Mouse (Mus musculus) cerebellum, postnatal 25 days (tissue): ENCODE measurements around the gene Cd63.

Source experiments
- DNase-seq, 2 experiments: peaks; one replicate each; pipeline ENCODE4 v3.0.0; 2021; ENCODE audit warnings: mixed read lengths in 2 of 2

Gene Cd63

DNA sequence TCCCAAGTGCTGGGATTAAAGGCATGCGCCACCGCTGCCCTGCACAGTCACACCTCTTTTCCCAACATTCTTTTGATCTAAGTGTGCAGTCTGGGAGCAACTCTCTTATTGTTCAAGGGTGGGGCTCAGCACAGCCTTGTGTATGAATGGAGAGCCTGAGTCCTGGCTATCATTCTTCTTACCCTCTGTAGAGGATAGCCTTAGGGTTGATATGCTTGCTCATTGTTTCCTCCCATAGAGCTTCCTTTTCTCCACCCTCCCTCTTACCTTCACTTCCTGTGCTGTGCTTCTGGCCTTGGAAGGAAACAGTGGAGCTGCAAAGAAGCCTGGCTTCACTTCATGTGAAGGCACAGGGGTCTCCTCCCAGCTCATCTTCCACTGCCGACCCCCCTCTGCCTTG lies at the start of gene Cd63:
Cd63 (plus strand) TSS at position 292 of the 400 bp plus-strand sequence.
- DNase-seq: no peak

DNA sequence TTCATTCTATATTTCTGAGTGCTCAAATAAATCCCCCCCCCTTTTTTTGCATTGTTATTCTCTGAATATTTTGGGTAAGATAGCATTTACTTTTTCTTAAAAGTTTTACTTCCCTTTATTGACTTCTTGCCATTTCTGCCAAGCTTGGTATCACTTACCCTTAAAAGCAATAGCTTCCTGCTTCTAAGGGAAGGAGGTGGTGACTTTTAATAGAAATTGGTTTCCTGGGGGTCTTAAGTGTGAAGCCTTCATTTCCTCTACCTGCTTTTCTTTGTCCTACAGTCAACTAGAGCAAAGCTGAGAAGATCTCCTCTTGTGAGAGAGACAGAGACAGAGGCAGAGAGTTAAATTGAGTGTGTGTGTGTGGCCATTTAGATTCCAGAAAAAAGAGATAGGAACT lies 39.6 kb upstream of the Cd63 start:
- no peak for DNase-seq

DNA sequence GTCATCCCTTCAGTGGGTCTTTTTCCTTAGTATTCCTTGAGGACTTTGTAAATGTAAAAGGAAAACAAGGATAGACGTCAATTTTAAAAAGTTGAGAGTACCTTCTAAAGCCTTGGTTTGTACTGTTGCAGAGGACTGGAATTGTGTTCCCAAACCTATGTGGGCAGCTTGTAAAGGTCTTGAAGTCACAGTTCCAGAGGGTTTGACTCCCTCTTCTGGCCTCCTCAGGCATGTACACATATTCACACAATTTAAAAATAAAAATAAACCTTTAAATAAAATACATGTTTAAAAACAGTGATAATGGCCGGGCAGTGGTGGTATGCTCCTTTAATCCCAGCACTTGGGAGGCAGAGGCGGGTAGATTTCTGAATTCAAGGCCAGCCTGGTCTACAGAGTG lies 34.7 kb upstream of the Cd63 start:
- no peak for DNase-seq

DNA sequence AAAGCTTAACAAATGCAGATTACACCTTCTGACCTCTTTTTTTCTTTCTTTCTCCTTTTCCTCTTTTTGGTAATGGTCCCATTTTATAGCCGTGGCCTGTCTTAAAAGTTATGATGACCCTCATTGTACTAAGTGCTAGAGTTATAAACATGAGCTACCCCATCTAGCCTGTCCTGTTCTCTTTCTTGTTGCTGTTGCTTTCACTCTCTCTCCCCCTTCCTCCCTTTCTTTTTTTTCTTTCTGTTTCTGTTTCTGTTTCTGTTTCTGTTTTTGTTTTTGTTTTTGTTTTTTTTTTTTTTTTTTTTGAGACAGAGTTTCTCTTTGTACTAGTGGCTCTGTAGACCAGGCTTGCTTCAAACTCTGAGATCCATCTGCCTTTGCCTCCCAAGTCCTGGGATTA lies 34.3 kb upstream of the Cd63 start:
- DNase-seq: no peak

DNA sequence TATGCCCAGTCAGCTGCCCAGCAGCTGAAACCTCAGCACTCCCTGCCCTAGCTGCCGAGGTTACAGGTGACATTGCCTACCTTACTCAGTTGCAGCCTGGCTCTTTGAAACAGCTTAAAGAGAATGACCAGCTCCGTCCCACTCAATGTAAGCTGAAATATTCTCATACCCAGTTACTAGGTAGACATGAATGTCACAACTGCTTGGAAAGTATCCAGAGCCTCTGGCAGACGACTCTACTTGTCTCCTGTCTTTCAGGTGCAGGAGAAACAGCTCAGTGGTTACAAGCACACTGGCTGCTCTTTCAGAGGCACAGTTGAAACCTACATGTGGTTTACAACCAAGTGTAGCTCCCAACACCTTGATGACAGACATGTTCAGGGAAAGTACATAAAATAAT lies 30.4 kb upstream of the Cd63 start:
- DNase-seq: no peak

DNA sequence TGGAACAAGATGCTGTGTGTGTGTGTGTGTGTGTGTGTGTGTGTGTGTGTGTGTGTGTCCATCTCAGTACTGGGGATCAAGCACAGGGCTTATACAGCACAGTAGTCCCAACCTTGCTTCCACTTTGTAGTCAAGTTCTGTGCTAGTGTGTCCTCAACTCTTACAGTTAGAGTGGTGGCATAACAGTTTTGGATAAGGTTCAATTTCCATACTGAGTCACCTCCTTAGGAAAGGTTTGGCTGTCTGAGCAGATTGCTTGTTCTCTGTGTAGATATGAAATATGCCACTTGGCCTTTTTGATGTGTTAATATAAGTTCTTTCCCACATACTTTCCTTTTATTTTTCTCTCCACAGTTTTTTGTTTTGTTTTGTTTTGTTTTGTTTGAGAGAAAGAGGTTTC lies 22.5 kb upstream of the Cd63 start:
- no peak for DNase-seq

DNA sequence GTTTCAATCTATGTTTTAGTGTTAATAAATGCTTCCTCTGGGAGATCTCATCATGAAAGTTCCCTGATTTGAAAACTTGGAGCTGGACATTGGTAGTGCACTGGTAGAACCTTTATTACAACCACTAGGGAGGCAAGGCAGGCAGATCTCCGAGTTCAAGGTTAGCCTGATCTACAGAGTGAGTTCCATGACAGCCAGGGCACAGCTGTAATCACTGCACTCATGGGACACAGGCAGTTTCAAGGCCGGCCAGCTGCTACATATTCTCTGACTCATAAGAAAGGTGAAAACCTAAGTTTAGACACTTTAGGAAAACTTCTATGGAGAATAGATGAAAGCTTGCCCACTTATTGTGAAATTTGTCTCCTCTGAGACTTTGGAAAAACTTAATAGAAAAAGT lies 22.0 kb upstream of the Cd63 start:
- no peak for DNase-seq

DNA sequence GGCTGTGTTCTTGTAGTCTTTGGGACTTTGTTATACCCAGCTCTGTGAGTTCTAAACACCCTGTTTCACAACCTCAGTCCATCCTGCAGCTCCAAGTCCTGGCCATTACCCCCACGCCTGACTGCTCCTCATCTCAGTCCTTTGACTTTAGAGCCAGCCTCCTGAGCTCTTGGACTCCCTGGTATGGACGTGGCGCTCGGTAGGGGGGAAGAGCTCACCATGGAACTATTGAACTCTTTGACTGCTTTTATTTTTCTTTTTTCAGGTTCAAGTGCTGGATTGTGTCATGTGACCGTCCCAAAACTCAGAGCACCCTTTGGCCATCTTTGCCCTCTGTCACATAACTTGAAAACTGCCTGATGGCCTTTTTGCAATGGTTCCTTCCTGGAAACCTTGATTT lies 18.7 kb upstream of the Cd63 start:
- no peak for DNase-seq

DNA sequence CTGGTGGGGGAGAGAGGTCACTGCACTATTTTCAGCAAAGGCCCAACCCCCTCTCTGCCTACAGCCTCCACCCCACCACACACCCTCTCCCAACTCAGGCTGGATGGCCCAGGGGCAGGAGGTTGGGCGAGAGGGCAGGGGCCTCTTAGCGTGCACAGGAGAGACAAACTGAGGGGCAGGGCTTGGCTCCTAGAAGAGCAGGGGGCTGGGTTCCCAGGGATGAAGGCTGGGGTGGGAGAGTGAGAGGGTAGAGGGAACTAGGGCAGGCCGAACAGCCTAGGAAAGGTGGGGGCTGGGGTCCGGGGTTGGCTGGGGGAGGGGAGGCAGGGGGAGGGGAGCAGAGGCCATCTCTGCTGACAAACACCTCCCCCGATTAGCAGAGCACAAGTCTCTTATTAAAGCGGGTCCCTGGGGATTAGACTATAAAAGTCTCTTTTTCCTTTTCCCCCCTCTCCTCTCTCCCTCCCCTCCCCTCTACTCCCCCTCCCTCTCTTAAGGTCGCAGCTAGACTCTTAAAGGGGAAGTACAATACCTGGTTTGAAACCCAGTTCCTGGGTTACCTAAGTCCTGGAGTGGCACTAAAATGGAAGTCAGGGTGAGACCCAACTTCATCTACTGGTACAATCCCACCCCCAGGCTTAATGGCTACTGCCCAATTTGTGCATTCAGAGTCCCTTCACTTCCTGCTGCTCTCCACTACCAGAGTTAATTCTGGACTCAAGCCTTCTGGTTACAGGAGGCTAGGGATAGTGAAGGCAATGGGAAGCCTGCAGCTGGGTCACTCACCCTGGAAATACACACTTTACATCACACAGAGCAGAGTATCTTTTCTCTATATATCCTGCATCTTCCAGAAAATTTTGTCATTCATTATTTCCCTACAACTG lies 11.6 kb upstream of the Cd63 start:
- no peak for DNase-seq

DNA sequence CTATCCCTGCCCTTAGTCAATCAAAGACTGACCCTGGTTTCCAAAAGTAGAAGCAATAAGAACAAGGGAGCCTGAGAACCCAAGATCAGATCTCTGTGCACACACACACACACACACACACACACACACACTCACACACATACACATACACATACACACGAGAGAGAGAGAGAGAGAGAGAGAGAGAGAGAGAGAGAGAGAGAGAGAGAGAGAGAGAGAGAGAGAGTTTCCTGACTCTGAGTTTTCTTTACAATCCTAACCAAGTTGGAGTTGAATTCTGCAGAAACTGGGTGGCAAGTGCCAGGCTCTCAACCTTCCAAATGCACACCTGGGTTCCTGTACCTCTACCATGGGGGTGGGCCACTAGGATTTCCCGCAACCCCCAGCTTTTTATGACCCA lies 10.9 kb upstream of the Cd63 start:
- no peak for DNase-seq

DNA sequence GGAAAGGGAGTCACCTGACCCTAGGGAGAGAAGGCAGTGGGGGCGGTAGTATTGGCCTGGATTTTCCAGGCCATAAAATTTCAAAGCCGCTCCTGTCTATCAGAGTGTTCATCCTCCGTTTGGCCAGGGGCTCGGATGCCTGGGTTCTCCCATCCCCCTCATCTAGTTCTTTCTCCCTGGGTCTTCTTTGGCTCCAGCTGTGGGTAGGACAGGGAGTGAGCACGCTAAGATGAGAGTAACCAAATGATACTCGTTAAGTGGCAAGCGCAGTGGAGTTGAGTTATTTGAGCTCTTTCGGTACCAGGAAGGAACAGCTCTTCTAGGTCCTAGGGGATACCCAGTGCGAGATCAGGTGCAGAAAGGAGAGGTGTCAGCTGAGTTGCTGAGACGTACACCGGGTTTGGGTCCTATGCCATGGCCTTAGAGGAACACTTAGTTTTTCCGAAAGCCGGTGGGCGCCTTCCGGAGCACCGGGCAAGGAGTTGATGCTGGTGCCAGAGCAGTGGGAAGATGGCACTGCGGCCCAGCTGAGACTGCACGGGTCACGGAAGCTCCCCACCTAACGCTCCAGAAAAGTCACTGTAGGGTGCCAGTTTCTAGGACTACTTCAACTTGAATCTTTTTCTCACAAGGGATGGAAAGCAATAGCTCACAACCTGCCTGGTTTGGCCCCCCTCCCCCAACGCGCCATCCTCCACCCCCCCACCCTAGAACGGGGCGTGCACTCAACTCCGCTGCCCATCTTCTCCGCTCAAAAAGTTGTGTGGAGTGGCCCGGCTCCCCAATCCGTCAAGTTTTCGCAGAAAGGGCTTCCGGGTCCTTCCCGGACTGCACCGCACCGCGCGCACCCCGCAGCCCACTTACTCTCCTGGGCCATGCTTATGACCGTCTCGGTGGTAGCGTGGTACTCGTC lies 10.2 kb upstream of the Cd63 start:
- peak in 1 of 2 experiments; percentile 17 for DNase-seq

DNA sequence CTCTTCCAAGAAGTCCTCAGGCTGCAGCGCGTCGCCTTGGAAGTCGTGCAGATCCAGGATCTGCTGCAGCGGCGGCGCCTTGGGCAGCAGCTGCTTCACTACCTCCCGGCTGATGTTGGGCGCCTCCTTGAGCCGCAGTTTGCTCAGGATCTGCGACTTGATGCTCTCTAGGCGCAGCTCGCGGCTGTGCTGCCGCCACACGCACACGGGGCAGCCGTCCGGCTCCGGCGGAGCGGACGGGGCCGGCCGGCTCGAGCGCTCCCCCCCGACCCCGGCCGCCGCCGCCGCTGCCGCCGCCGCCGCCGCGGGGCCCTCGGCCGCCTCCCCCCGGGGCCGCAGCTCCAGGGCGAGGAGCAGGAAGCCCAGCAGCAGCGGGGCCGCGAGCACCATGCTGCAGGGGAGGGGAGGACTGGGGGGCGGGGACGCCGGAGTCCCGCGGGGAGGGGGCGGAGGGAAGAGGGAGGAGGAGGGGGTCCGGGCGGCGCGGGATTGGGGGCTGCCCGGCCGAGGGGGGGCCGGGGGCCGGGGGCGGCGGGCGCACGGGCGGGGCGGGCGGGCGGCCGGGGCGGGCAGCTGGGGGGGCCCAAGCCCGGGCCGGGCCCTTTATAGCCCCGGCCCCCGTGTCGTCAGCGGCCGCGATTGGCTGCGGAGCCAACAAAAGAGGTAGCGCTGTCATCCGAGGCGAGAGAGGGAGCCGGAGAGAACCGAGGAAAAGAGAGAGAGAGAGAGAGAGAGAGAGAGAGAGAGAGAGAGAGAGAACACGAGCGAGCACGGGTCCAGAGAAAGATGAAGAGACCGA lies 9.3 kb upstream of the Cd63 start, which contains the start of gene Gdf11:
Gdf11 (minus strand) TSS at position 423 of the 799 bp plus-strand sequence.
- DNase-seq: peak; percentile 47 to 61

DNA sequence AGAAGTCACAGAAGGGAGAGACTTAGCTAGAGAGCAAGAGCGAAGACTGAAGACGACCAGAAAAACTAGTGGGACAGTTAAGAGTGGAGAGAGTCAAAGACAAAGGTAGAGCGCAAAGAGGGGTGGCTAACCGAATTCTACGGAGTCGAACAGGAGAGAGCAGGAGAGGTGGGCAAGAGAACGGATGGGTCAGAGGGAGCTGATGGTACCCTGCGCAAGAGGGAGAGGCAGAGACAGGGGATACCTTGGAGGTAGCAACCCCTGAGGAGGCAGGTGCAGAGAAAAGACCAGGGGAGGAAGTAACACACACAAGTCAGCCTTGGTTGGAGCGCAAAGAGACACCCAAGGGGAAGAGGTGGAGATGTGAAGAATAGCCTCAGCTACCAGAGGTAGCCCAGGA lies 8.5 kb upstream of the Cd63 start:
- DNase-seq: no peak

DNA sequence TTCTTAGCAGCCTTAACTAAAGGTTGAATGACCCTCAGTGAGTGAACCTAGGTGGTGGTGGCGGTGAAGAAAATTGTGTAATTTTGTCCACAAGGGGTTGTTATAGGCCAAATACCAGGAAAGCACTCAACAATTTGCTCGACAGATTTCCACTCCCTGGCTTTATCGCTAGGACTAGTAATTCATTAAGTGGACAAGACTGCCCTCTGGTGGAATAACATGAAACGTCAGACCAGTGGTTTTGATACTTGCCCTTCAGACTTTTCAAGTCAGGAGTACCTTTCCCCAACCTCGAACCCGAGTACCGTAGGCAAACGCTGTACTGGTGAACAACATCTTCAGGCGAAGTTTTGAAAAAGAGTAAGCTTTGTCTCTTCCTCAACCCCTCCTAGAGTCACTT lies 5.4 kb upstream of the Cd63 start:
- peak; percentile 60 to 84 for DNase-seq

DNA sequence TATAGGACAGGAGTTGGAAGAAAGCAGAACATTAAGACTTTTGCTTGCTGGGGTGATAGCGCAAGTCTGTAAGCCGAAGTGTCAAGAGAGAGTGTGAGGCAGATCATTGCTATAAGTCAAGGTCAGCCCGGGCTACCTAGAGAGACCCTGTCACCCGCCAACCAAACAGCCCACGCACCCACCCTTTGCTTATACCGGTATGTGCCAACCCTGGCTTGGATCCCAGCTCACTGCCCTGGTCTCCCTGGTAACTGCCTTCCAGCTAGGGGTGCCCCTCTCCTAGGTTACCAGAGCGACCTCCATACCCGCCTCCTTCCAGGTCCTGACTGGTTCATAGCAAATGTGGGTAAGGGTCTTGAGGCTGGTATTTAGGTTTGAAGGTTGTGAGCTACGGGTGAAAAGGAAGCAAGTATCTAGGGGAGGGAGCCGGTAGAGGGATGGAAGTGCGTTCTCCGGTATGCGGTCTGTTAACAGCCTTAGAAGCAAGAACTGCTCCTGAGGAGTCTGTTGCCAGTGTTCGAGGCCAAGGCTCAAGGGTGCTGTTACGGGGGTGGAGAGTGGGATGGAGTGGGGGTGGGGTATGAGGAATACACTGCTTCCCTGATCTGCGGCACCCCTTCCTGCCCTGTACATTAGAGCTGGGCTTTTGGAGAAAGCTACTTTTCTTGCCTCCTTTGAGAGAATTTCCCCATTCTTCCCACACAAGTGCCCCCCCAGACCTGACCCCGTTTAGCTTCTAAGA lies 4.7 kb upstream of the Cd63 start:
- peak in 1 of 2 experiments; percentile 52 for DNase-seq

DNA sequence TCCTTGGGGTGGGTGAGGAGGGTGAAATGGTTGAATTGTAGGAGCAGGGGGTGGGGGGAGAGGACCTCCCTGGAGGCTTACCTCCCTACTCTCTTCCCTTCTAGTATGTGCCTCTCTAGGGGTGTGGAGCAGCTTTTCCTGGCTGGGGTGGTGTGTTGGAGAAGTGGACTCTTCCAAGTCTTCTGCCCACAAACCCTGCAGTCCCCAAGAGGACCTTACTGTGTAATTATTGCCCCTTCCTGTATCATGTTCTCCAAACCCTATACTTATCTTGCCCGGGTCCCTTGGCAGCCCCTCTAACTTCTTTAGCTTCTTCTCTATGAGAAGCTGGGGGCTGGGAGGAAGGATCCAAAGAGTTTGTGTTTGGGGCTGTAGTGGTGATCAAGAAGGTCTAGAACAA lies 4.0 kb upstream of the Cd63 start:
- DNase-seq: no peak

DNA sequence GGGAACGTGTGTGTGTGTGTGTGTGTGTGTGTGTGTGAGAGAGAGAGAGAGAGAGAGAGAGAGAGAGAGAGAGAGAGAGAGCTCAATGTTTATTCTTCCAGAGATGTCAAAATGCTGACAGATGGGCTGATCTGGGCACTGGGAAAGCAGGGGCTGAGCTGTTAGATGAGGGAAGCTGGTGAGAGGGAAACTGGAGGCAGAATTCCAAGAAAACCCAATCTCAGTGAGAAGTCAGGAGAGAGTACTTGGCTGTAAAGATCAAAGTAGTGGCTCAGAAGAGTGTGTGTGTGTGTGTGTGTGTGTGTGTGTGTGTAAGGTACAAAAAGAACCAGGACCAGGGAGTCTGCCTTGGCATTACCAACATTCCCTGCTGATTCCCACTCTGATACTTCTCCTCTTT lies 3.3 kb upstream of the Cd63 start:
- no peak for DNase-seq

DNA sequence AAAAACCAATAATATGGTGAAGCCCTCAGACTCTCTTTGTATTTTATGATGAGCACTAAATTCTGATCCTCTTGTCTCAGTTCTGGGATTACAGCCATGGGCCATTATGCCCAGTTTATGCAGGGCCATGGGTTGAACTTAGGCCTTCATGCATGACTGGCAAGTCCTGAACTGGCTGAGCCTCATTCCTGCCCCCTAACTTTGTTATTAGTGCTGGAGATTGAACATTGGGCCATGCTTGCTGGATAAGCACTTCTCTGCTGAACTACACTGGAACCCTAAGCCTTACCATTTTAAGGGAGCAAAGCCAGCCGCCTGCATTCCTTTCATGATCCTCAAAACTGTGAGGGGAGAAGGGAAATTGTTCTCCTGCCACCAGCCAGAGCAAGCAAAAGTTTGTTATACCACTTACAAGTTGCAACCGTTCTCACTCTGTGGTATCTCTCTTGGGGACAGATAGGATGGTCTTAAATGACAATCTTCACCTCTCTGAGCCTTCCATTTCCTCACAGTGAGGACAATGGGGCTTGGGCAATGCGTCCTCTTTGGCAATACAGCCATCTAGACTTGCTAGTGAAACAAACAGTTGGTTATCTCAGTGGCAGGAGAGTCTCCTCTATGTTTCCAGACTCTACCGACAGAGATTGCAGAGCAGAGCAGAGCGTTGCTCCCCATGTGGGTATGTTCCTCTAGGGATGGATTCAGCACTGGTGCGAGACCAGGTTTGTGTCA lies 864 bp upstream of the Cd63 start:
- no peak for DNase-seq

DNA sequence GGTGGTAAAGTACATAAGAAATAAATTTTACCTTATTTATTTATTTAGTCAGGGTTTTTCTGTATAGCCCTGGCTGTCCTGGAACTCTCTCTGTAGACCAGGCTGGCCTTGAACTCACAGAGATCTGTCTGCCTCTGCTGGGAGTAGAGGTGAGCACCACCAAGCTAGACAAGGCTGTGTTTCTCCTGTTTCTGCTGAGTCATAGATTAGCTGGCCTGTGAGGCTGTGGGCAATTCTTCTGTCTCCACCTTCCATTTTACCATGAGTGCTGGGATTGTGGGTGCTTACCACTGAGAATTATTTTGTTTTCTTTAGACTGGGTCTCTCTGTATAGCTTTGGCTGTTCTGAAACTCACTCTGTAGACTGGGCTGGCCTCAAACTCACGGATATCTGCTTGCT lies 620 bp downstream of the Cd63 start:
- no peak for DNase-seq

DNA sequence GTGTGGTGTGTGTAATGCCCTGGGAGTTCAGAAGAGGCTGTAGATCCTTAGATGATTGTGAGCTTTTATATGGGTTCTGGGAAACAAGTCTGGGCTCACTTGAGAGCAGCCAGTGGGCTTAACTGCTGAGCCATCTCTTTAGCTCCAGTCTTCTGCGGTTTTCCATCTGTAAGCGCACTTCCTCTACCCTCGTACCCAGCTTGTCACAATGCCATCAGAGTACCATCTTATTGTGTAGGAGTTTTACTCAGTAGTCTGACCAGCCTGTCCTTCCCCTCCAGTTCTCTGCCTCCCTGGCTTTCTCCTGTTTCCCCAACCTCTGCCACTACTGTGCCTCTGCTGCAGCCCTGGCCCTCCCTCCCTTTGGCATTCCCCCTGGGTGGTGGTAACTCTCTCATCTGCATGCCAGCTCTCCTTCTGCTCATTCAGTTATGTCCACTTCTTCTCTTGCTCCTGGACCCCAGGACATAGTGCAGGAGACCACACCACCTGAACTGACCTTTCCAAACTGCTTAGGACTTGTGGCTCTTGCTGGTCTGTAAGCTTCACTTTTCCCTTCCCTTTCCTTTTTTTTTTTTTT lies 1.7 kb downstream of the Cd63 start:
- no peak for DNase-seq

DNA sequence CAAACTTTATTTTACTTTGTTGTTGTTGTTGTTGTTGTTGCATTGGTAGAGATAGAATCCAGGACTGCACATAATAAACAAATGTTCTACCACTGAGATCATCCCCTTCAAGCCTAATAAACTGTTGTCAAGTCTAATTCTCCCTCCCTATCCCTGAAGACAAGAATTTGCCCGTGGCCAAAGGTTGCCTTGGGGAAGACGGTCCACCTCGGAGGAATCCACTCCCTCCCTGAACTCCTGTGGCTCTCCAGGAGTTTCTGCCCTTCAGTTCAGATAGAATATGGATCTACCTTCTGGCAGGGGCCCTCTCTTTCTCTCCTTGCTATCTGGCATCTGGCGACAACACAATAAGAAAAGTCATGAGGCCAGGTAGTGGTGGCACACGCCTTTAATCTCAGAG lies 4.0 kb downstream of the Cd63 start:
- DNase-seq: no peak
